Mouse (Mus musculus): ENCODE results near the gene Tctex1d4.

- TF ChIP-seq CTCF (IDR thresholded peaks at IDR 0.05; ENCODE audit: extremely low read depth, insufficient read depth, insufficient read length, insufficient replicate concordance) = no peak
- no peak for TF ChIP-seq POLR2A (IDR thresholded peaks at IDR 0.05; ENCODE audit: low read depth, low read length)
Observed at GRCm38 (mm10) chr4:117136034-117136433, 9.4 kb downstream of the Tctex1d4 start.

All from spleen, adult 2 months (tissue).